24 mouse cellular contexts compared by ENCODE assay signal in the genomic region with DNA sequence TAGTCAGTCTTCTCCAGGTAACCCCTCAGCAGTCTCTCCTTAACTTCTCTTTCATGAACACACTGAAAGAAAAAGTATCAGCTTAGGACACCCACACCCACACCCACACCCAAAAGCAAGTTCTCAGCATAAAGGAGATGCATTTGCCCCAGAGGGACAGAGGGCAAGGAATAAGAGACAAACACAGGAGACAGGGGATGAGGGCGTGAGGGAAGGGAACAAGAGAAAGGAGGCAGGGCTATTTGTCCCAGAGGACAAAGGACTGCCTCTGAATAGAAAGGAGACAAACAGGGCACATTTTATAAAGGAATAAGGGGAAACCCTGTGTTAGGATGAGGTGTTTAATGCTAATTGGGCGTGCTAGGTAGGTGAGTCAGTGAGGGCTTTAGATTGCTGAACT.
"Had no signal": no experiment of that assay in that cellular context is flagged by ENCODE, and none has a peak within 500 bp of the region (broad histone marks: within the 10 kb centered on the region; RNA-seq: fewer than 3 reads in every experiment).

No protein-coding gene starts in this region.

- H3K9me3 ChIP-seq: lung, embryonic 15.5 days; midbrain, embryonic 10.5 days; midbrain, embryonic 12.5 days; neural tube, embryonic 13.5 days; neural tube, embryonic 15.5 days; stomach, embryonic 15.5 days had no signal

- H3K4me3 ChIP-seq: lung, embryonic 15.5 days; midbrain, embryonic 10.5 days; midbrain, embryonic 12.5 days; myocyte; neural tube, embryonic 13.5 days; neural tube, embryonic 15.5 days; stomach, embryonic 15.5 days had no signal

- H3K9ac ChIP-seq: liver, postnatal 0 days; lung, embryonic 15.5 days; midbrain, embryonic 12.5 days; neural tube, embryonic 13.5 days; neural tube, embryonic 15.5 days; stomach, embryonic 15.5 days had no signal

- DNase-seq: liver, postnatal 0 days; lung, adult 2 months; lung, postnatal 14 days; lung, postnatal 36 days; midbrain, embryonic 14.5 days; retina, postnatal 1 day; right cerebral cortex, adult 18-20 months; right cerebral cortex, postnatal 25 days; right cerebral cortex, postnatal 4 days; spleen, adult 18-20 months; thymus, adult 2 months; thymus, postnatal 25 days; thymus, postnatal 4 days had no signal

- H3K27ac ChIP-seq: lung, embryonic 15.5 days; macrophage; midbrain, embryonic 10.5 days; midbrain, embryonic 12.5 days; neural tube, embryonic 13.5 days; neural tube, embryonic 15.5 days; stomach, embryonic 15.5 days; stomach, postnatal 0 days had no signal

- ATAC-seq: liver, postnatal 0 days; lung, postnatal 0 days; midbrain, embryonic 16.5 days had no signal

- H3K36me3 ChIP-seq: lung, embryonic 15.5 days; midbrain, embryonic 10.5 days; midbrain, embryonic 12.5 days; neural tube, embryonic 13.5 days; neural tube, embryonic 15.5 days; stomach, embryonic 15.5 days had no signal

- H3K4me1 ChIP-seq: lung, embryonic 15.5 days; midbrain, embryonic 12.5 days; stomach, embryonic 15.5 days had no signal
